Comparison of ENCODE assay signal across 19 mouse cellular contexts in the genomic region with DNA sequence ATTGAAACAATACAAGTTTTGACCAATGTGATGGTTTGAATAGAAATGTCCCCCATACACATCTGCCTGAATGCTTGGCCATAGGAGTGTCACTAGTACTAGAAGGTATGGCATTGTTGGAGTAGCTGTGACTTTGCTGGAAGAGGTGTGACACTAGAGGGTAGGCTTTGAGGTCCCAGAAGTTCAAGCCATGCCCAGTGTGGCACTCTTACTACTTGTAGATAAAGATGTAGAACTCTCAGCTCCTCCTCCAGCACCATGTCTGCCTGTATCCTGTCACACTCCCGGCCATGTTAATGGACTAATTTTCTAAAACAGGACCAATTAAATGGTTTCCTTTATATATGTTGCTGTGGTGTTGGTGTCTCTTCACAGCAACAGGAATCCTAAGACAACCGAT.
"Had no signal": no experiment of that assay in that cellular context is flagged by ENCODE, and none has a peak within 500 bp of the region (broad histone marks: within the 10 kb centered on the region; RNA-seq: fewer than 3 reads in every experiment).

No protein-coding gene starts in this region.

- H3K9ac ChIP-seq: limb, embryonic 12.5 days; limb, embryonic 15.5 days; midbrain, embryonic 15.5 days; neural tube, embryonic 12.5 days; neural tube, embryonic 15.5 days; stomach, embryonic 15.5 days had no signal

- H3K36me3 ChIP-seq: limb, embryonic 12.5 days; limb, embryonic 15.5 days; midbrain, embryonic 15.5 days; neural tube, embryonic 12.5 days; neural tube, embryonic 15.5 days; stomach, embryonic 15.5 days had no signal

- H3K27ac ChIP-seq: limb, embryonic 12.5 days; limb, embryonic 15.5 days; midbrain, embryonic 15.5 days; neural tube, embryonic 12.5 days; neural tube, embryonic 15.5 days; stomach, embryonic 15.5 days had no signal

- ATAC-seq: inflammation-experienced regulatory T-cells, adult 6 months; intestine, embryonic 16.5 days; midbrain, embryonic 15.5 days had no signal

- H3K4me1 ChIP-seq: neural tube, embryonic 12.5 days had no signal

- H3K9me3 ChIP-seq: limb, embryonic 12.5 days; limb, embryonic 15.5 days; midbrain, embryonic 15.5 days; neural tube, embryonic 12.5 days; neural tube, embryonic 15.5 days; stomach, embryonic 15.5 days had no signal

- H3K4me2 ChIP-seq: limb, embryonic 12.5 days; limb, embryonic 15.5 days; midbrain, embryonic 11.5 days; midbrain, embryonic 15.5 days; neural tube, embryonic 12.5 days; neural tube, embryonic 15.5 days; stomach, embryonic 15.5 days had no signal

- H3K27me3 ChIP-seq: limb, embryonic 12.5 days; limb, embryonic 15.5 days; midbrain, embryonic 15.5 days; neural tube, embryonic 12.5 days; neural tube, embryonic 15.5 days; stomach, embryonic 15.5 days had no signal

- H3K4me3 ChIP-seq: limb, embryonic 12.5 days; limb, embryonic 15.5 days; midbrain, embryonic 15.5 days; neural tube, embryonic 12.5 days; neural tube, embryonic 15.5 days; stomach, embryonic 15.5 days had no signal

- DNase-seq: kidney, adult 2 months; kidney, postnatal 10 days; kidney, postnatal 36 days; left cerebral cortex, postnatal 4 days; lung, adult 2 months; lung, postnatal 14 days; lung, postnatal 4 days; right cerebral cortex, postnatal 25 days; spleen, adult 18-20 months; thymus, postnatal 25 days had no signal
